Mouse (Mus musculus): ENCODE measurements at regions not wholly inside any gene's neighbourhood (a gene's known extent, or its start where the extent isn't known, plus 50 kb on each side); places are given as distances from the start of the nearest gene placed in this dataset.

- no peak for TF ChIP-seq CTCF (IDR thresholded peaks at IDR 0.05; ENCODE audit: extremely low read depth, insufficient read length, insufficient replicate concordance, low read depth, low read length)
- TF ChIP-seq POLR2A (IDR thresholded peaks at IDR 0.05; ENCODE audit: low read depth, low read length), result no peak
- H3K4me3 ChIP-seq (ENCODE audit: low read depth, low read length), result no peak overlapping the region
- H3K36me3 ChIP-seq (ENCODE audit: control insufficient read depth, insufficient read depth, low read length), result no peaks in the 10 kb centered on the region
- H3K27ac ChIP-seq (ENCODE audit: insufficient read depth, low read depth, low read length), result no peak overlapping the region
- no peaks in the 10 kb centered on the region for H3K4me1 ChIP-seq (ENCODE audit: control insufficient read depth, insufficient read depth, insufficient read length, low read length)
- no peaks in the 10 kb centered on the region for H3K27me3 ChIP-seq (ENCODE audit: control insufficient read depth, insufficient read depth, low read length)
- WGBS, result 51% methylated on average over 5 of the region's 5 CpGs
These were observed 55.3 kb upstream of the Ccnd2 start for GRCm38 (mm10) chr6:127207308-127207707.

GRCm38 (mm10) chr6:127213355-127213754 lies 61.4 kb upstream of the Ccnd2 start:
- Histone ChIP-seq H3K4me1 (ENCODE audit: control insufficient read depth, insufficient read depth, insufficient read length, low read length) (no peaks in the 10 kb centered on the region), H3K36me3 (ENCODE audit: control insufficient read depth, insufficient read depth, low read length) (no peaks in the 10 kb centered on the region), H3K27ac (ENCODE audit: insufficient read depth, low read depth, low read length) (no peak overlapping the region), H3K4me3 (ENCODE audit: low read depth, low read length) (no peak overlapping the region), H3K27me3 (ENCODE audit: control insufficient read depth, insufficient read depth, low read length) (no peaks in the 10 kb centered on the region)
- WGBS, result 84% methylated on average over 3 of the region's 3 CpGs
- TF ChIP-seq CTCF (IDR thresholded peaks at IDR 0.05; ENCODE audit: extremely low read depth, insufficient read length, insufficient replicate concordance, low read depth, low read length) (no peak), POLR2A (IDR thresholded peaks at IDR 0.05; ENCODE audit: low read depth, low read length) (no peak)

DNA sequence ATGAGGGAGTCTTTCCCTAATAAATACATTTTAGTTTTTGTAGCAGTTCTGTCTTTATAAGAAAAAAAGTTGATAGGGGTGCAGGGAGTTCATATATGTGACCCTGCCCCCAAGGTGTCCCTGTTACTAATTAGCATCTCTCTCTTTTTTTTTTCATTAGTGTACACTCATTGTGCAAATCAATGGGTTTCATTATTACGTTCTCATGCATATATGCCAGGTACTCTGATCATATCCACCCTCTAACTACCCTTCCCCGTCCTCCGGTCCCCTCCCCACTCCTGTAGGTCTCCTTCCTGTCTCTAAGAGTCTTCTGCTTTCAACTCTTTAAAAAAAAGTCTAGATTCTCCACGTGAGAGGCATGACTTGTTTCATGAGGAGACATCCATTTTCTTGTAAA lies 63.9 kb upstream of the Ccnd2 start:
- Histone ChIP-seq H3K27me3 (ENCODE audit: control insufficient read depth, insufficient read depth, low read length) (no peaks in the 10 kb centered on the region), H3K4me1 (ENCODE audit: control insufficient read depth, insufficient read depth, insufficient read length, low read length) (no peaks in the 10 kb centered on the region), H3K36me3 (ENCODE audit: control insufficient read depth, insufficient read depth, low read length) (no peaks in the 10 kb centered on the region), H3K27ac (ENCODE audit: insufficient read depth, low read depth, low read length) (no peak overlapping the region), H3K4me3 (ENCODE audit: low read depth, low read length) (no peak overlapping the region)
- no peak for TF ChIP-seq CTCF (IDR thresholded peaks at IDR 0.05; ENCODE audit: extremely low read depth, insufficient read length, insufficient replicate concordance, low read depth, low read length)
- TF ChIP-seq POLR2A (IDR thresholded peaks at IDR 0.05; ENCODE audit: low read depth, low read length), result no peak
- 60% methylated on average over 4 of the region's 4 CpGs for WGBS

- Histone ChIP-seq H3K36me3 (ENCODE audit: control insufficient read depth, insufficient read depth, low read length) (no peaks in the 10 kb centered on the region), H3K27me3 (ENCODE audit: control insufficient read depth, insufficient read depth, low read length) (no peaks in the 10 kb centered on the region), H3K27ac (ENCODE audit: insufficient read depth, low read depth, low read length) (no peak overlapping the region), H3K4me1 (ENCODE audit: control insufficient read depth, insufficient read depth, insufficient read length, low read length) (no peaks in the 10 kb centered on the region), H3K4me3 (ENCODE audit: low read depth, low read length) (no peak overlapping the region)
- 76% methylated on average over 17 of the region's 17 CpGs for WGBS
- TF ChIP-seq CTCF (IDR thresholded peaks at IDR 0.05; ENCODE audit: extremely low read depth, insufficient read length, insufficient replicate concordance, low read depth, low read length) (no peak), POLR2A (IDR thresholded peaks at IDR 0.05; ENCODE audit: low read depth, low read length) (no peak)
These were observed 66.8 kb upstream of the Ccnd2 start for GRCm38 (mm10) chr6:127218634-127219445.

- H3K4me3 ChIP-seq (ENCODE audit: low read depth, low read length), result no peak overlapping the region
- no peaks in the 10 kb centered on the region for H3K36me3 ChIP-seq (ENCODE audit: control insufficient read depth, insufficient read depth, low read length)
- 64% methylated on average over 7 of the region's 7 CpGs for WGBS
- H3K4me1 ChIP-seq (ENCODE audit: control insufficient read depth, insufficient read depth, insufficient read length, low read length), result no peaks in the 10 kb centered on the region
- no peak overlapping the region for H3K27ac ChIP-seq (ENCODE audit: insufficient read depth, low read depth, low read length)
- H3K27me3 ChIP-seq (ENCODE audit: control insufficient read depth, insufficient read depth, low read length), result no peaks in the 10 kb centered on the region
- TF ChIP-seq CTCF (IDR thresholded peaks at IDR 0.05; ENCODE audit: extremely low read depth, insufficient read length, insufficient replicate concordance, low read depth, low read length), result no peak
- TF ChIP-seq POLR2A (IDR thresholded peaks at IDR 0.05; ENCODE audit: low read depth, low read length), result no peak
These were observed 67.4 kb upstream of the Ccnd2 start for GRCm38 (mm10) chr6:127219446-127219802.

- Histone ChIP-seq H3K4me1 (ENCODE audit: control insufficient read depth, insufficient read depth, insufficient read length, low read length) (no peaks in the 10 kb centered on the region), H3K4me3 (ENCODE audit: low read depth, low read length) (no peak overlapping the region), H3K27ac (ENCODE audit: insufficient read depth, low read depth, low read length) (no peak overlapping the region), H3K27me3 (ENCODE audit: control insufficient read depth, insufficient read depth, low read length) (no peaks in the 10 kb centered on the region), H3K36me3 (ENCODE audit: control insufficient read depth, insufficient read depth, low read length) (no peaks in the 10 kb centered on the region)
- no peak for TF ChIP-seq CTCF (IDR thresholded peaks at IDR 0.05; ENCODE audit: extremely low read depth, insufficient read length, insufficient replicate concordance, low read depth, low read length)
- no peak for TF ChIP-seq POLR2A (IDR thresholded peaks at IDR 0.05; ENCODE audit: low read depth, low read length)
- WGBS, result 81% methylated on average over 5 of the region's 5 CpGs
These were observed 74.4 kb upstream of the Ccnd2 start for GRCm38 (mm10) chr6:127226242-127226983.

DNA sequence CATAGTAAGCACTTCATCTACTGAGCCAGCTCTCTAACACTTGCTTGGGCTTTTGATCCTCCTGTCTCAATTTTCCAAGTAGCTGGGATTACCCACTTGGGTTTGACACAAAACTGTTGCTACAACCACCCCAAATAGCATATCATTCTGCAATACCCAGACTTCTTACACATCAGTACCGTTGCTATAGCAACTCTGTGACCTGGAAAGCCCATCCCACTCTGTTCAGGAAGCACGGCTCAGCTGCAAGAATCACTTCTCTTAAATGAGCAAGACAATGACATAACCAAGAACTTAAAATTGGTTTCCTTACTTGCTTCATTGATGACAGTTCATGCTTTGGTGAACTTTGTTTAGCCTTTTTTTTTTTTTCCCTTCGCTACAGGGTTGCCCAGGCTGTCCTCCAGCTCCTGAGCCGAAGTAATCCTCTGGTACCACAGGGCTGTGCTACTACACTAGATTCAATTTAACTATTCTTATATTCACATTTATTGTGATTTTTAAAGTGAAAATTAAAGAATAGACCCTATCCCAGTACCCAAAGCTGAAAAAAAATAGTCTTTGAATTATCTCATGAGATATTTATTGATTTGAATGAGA lies 84.6 kb upstream of the Ccnd2 start:
- H3K36me3 ChIP-seq (ENCODE audit: control insufficient read depth, insufficient read depth, low read length), result no peaks in the 10 kb centered on the region
- 73% methylated on average over 4 of the region's 4 CpGs for WGBS
- no peak for TF ChIP-seq POLR2A (IDR thresholded peaks at IDR 0.05; ENCODE audit: low read depth, low read length)
- no peak for TF ChIP-seq CTCF (IDR thresholded peaks at IDR 0.05; ENCODE audit: extremely low read depth, insufficient read length, insufficient replicate concordance, low read depth, low read length)
- no peak overlapping the region for H3K27ac ChIP-seq (ENCODE audit: insufficient read depth, low read depth, low read length)
- H3K4me3 ChIP-seq (ENCODE audit: low read depth, low read length), result no peak overlapping the region
- H3K4me1 ChIP-seq (ENCODE audit: control insufficient read depth, insufficient read depth, insufficient read length, low read length), result peaks cover 5% of the 10 kb centered on the region
- no peaks in the 10 kb centered on the region for H3K27me3 ChIP-seq (ENCODE audit: control insufficient read depth, insufficient read depth, low read length)

Data from small intestine, adult 2 months (tissue).